Mouse (Mus musculus) midbrain, embryonic 14.5 days (tissue): ENCODE results near the gene Ascl1. TPM values are rescaled to one million over a fixed set of nuclear protein-coding genes. Genes with fewer than 3 reads are reported as not detected.
A peak's percentile ranks its signal among the peaks of the same experiment; 100 is the strongest.

Source experiments
- ATAC-seq: fragments of 200-750 bp; cut with Nextera tagmentation; 2 replicates; pipeline ENCODE4 v1.8.0; 2017; ENCODE audit warnings: moderate number of reproducible peaks, moderate library complexity; ENCODE audit not compliant: low FRiP score, low TSS enrichment
- DNase-seq: peaks from one replicate; pipeline ENCODE4 v3.0.0-alpha.2; 2015
- H3K27ac ChIP-seq: fragments of 300-500 bp; sonication (generic); replicated peaks from 2 replicates; pipeline ENCODE4 v1.5.1; 2014; ENCODE audit warnings: mild to moderate bottlenecking, low read depth, low read length, moderate library complexity
- H3K27me3 ChIP-seq: fragments of 300-500 bp; sonication (generic); 2 replicates; pipeline ENCODE4 v1.6.1; 2014; ENCODE audit warnings: low read length, control low read depth, mixed read lengths; ENCODE audit not compliant: control insufficient read depth, insufficient read depth
- H3K36me3 ChIP-seq: fragments of 300-500 bp; sonication (generic); 2 replicates; pipeline ENCODE4 v1.6.1; 2014; ENCODE audit warnings: low read length, control low read depth; ENCODE audit not compliant: control insufficient read depth, insufficient read depth
- H3K4me1 ChIP-seq: fragments of 300-500 bp; sonication (generic); 2 replicates; pipeline ENCODE4 v1.6.1; 2014; ENCODE audit warnings: mild to moderate bottlenecking, antibody characterized with exemption, low read length, control low read depth; ENCODE audit not compliant: control insufficient read depth, insufficient read depth
- H3K4me2 ChIP-seq: fragments of 300-500 bp; sonication (generic); 2 replicates; pipeline ENCODE4 v1.6.1; 2014; ENCODE audit warnings: mild to moderate bottlenecking, low read length, moderate library complexity
- H3K4me3 ChIP-seq: fragments of 300-500 bp; sonication (generic); replicated peaks from 2 replicates; pipeline ENCODE4 v1.5.1; 2014; ENCODE audit warnings: low read depth, low read length
- H3K9ac ChIP-seq: fragments of 300-500 bp; sonication (generic); replicated peaks from 2 replicates; pipeline ENCODE4 v1.6.1; 2014; ENCODE audit warnings: mild to moderate bottlenecking, low read length, moderate library complexity
- H3K9me3 ChIP-seq: fragments of 300-500 bp; sonication (generic); 2 replicates; pipeline ENCODE4 v1.6.1; 2016; ENCODE audit warnings: low read length, control low read depth, mixed read lengths; ENCODE audit not compliant: control insufficient read depth
- WGBS: fragments of 180-500 bp; shearing (Covaris S2); extraction: QIAGEN DNeasy Blood & Tissue Kit; methylation state at CpG from one replicate; pipeline ENCODE4 v1.1.7; 2014; 5-methylcytosine and 5-hydroxymethylcytosine counted together
- polyA plus RNA-seq: library from polyadenylated mRNA; unstranded; fragments of >200 nt; fragmentation: Nextera tagmentation; extraction: Ambion mirVana; gene quantifications from 2 replicates; pipeline ENCODE4 v1.2.1, GENCODE M21; 2014

The Ascl1 gene
- polyA plus RNA-seq, 1 experiment from 2014 or later: 30.5 TPM

DNA sequence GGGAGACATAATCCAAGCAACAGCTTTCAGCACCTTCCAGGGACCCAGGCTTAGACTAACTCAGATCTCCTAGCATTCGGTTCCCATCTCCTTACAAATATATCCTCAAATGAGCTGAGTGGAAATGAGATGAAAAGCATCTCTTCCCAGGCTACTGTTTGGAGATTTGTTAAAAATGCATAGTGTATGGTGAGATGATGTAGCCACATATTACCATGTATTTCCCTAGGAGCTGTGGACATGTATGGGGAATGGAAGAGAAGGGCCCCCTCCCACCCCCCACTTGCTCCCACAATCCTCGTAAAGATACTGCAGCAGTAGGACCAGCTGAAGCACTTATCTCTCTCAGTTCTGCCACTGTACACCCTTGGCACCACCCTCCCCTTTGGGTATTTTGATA is 3.1 kb downstream of the Ascl1 start:
- Histone ChIP-seq H3K4me2 (peak overlapping the region; percentile 81), H3K27ac (peak overlapping the region; percentile 79), H3K36me3 (no peaks in the 10 kb centered on the region), H3K9me3 (no peaks in the 10 kb centered on the region), H3K4me3 (peak overlapping the region; percentile 80), H3K4me1 (peaks cover 58% of the 10 kb centered on the region), H3K9ac (peak overlapping the region; percentile 21; the same call in 1 of the 2 replicates), H3K27me3 (no peaks in the 10 kb centered on the region)
- DNase-seq: no peak
- 2% methylated on average over 2 of the region's 2 CpGs for WGBS
- ATAC-seq: no peak

GRCm38 (mm10) chr10:87489246-87490009 is 4.0 kb downstream of the Ascl1 start:
- Histone ChIP-seq H3K4me1 (peaks cover 58% of the 10 kb centered on the region), H3K27ac (peak overlapping the region; percentile 91), H3K4me3 (peak overlapping the region; percentile 23), H3K4me2 (peak overlapping the region; percentile 81), H3K9ac (peak overlapping the region; percentile 40; the same call in 1 of the 2 replicates), H3K9me3 (no peaks in the 10 kb centered on the region), H3K36me3 (no peaks in the 10 kb centered on the region), H3K27me3 (no peaks in the 10 kb centered on the region)
- DNase-seq (peak; percentile 90), ATAC-seq (0 out of 2 replicates have a peak, but pooled peaks have one; percentile 5)
- WGBS: 1% methylated on average over 18 of the region's 18 CpGs

DNA sequence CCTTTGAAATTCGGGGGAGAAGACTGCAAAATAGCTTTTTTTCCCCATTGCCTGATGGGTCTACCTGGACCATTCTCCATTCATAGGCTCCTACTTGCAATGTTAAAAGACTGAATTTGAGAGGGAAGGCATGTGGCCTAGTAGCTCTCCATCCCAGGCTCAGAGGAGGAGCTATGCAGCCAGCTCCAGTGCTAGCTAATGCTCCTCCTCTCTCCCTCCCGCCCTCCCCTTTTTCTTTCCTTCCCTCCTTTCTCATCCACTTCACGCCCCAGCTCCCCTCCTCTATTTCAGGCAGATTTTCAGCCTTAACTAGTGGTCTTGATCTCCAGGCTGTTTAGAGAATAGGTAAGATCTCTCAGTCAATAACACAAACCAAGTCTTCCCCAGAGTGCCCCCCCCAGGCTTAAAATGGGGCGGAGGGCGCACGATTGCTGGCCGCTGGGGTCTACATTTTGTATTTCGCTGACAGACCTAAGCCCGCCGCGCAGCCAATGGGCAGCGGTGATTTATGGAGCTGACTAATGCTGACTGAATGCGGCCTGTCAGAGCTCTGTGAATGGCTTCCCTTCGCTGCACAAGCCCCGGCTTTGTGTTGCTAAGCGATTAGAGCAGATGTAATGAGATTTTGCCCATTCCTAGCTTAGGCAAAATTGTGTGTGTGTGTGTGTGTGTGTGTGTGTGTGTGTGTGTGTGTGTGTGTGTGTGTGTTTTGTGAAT is 4.9 kb downstream of the Ascl1 start:
- H3K9ac ChIP-seq: peak overlapping the region; percentile 40; the same call in 1 of the 2 replicates
- no peaks in the 10 kb centered on the region for H3K27me3 ChIP-seq
- H3K36me3 ChIP-seq: no peaks in the 10 kb centered on the region
- 0% methylated on average over 16 of the region's 16 CpGs for WGBS
- DNase-seq (peak; percentile 92), ATAC-seq (peak; percentile 74)
- peak overlapping the region; percentile 23 for H3K4me3 ChIP-seq
- H3K9me3 ChIP-seq: no peaks in the 10 kb centered on the region
- peak overlapping the region; percentile 81 for H3K4me2 ChIP-seq
- H3K4me1 ChIP-seq: peaks cover 52% of the 10 kb centered on the region
- H3K27ac ChIP-seq: peak overlapping the region; percentile 91

- WGBS: under 1% methylated on average over 33 of the region's 33 CpGs
- H3K4me1 ChIP-seq: peaks cover 44% of the 10 kb centered on the region
- H3K27ac ChIP-seq: peak overlapping the region; percentile 80
- ATAC-seq (peak; percentile 73), DNase-seq (peak; percentile 92)
- H3K9ac ChIP-seq: peak overlapping the region; percentile 52
- no peaks in the 10 kb centered on the region for H3K36me3 ChIP-seq
- H3K4me3 ChIP-seq: peak overlapping the region; percentile 41
- H3K9me3 ChIP-seq: no peaks in the 10 kb centered on the region
- H3K4me2 ChIP-seq: peak overlapping the region; percentile 81
- H3K27me3 ChIP-seq: no peaks in the 10 kb centered on the region
These were observed 7.5 kb downstream of the Ascl1 start for GRCm38 (mm10) chr10:87485721-87486620.

GRCm38 (mm10) chr10:87484831-87485720 is 8.4 kb downstream of the Ascl1 start:
- Histone ChIP-seq H3K4me1 (peaks cover 37% of the 10 kb centered on the region), H3K9me3 (no peaks in the 10 kb centered on the region), H3K36me3 (no peaks in the 10 kb centered on the region), H3K9ac (peak overlapping the region; percentile 52), H3K4me3 (peak overlapping the region; percentile 41), H3K27me3 (no peaks in the 10 kb centered on the region), H3K27ac (peak overlapping the region; percentile 80), H3K4me2 (peak overlapping the region; percentile 81)
- ATAC-seq (peak; percentile 55), DNase-seq (peak; percentile 72)
- WGBS: 1% methylated on average over 17 of the region's 17 CpGs

DNA sequence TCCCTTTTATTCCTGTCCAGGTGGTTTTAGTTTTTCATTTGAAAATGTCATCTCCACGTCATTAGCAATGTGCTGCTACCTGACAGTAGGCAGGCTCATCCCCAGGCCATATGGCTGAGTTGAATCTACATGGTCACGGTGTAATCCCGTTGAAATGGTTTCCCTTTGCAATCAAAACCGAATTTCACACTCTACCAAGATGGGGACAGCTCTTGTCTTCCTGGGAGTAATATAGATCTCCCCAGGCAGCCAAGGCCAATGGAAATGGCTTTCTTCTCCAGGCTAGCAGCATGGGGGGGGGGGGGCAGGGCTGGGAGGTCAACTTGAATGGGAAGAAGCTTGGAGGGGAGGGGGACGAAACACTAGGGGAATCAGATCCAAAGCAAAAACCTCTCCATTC is 15.6 kb downstream of the Ascl1 start:
- no peak overlapping the region for H3K27ac ChIP-seq
- 16% methylated on average over 5 of the region's 5 CpGs for WGBS
- no peaks in the 10 kb centered on the region for H3K36me3 ChIP-seq
- no peak overlapping the region for H3K4me2 ChIP-seq
- H3K9ac ChIP-seq: no peak overlapping the region
- DNase-seq: peak; percentile 39
- H3K9me3 ChIP-seq: no peaks in the 10 kb centered on the region
- ATAC-seq: no peak
- no peak overlapping the region for H3K4me3 ChIP-seq
- H3K4me1 ChIP-seq: peaks cover 7% of the 10 kb centered on the region
- H3K27me3 ChIP-seq: no peaks in the 10 kb centered on the region

DNA sequence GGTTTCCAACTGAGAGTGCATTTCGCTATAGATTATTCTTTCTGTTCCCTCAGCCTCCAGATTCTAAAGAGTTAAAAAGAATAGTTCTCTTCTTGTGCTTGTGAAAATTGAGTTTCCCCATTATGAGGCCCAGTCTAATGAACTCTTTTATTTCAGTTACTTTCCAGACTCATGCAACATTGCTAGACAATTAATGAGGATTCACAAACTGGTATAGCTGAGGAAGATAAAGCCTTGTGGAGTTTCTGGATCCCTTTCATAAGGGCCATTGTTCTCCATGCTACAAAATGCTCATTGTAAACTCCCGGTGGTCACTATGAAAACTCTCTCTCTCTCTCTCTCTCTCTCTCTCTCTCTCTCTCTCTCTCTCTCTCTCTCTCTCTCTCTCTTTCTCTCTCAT is 18.5 kb downstream of the Ascl1 start:
- H3K27ac ChIP-seq: no peak overlapping the region
- no peak for DNase-seq
- no peaks in the 10 kb centered on the region for H3K9me3 ChIP-seq
- H3K4me2 ChIP-seq: no peak overlapping the region
- no peaks in the 10 kb centered on the region for H3K27me3 ChIP-seq
- H3K36me3 ChIP-seq: no peaks in the 10 kb centered on the region
- no peak for ATAC-seq
- H3K4me1 ChIP-seq: peaks cover 7% of the 10 kb centered on the region
- H3K9ac ChIP-seq: no peak overlapping the region
- 45% methylated on average over 2 of the region's 2 CpGs for WGBS
- no peak overlapping the region for H3K4me3 ChIP-seq
